Mouse (Mus musculus) spleen, postnatal 10 days (tissue): ENCODE data around the gene Nudt22.

Experiments used
- DNase-seq, 2 experiments: peaks; one replicate each; pipeline ENCODE4 v3.0.0; 2021 to 2022; ENCODE audit warnings: low spot score in 2 of 2

The Nudt22 gene

GRCm38 (mm10) chr19:6996006-6996405 lies at the start of gene Nudt22, which contains the start of gene Trpt1:
Gene Nudt22, minus strand, starts transcription at chr19:6996117.
Gene Trpt1, plus strand, starts transcription at chr19:6996131.
- peak; percentile 59 to 82 for DNase-seq

- no peak for DNase-seq
Observed at GRCm38 (mm10) chr19:7044706-7045105, 48.8 kb upstream of the Nudt22 start.

- DNase-seq = no peak
Observed at GRCm38 (mm10) chr19:7044279-7044678, 48.4 kb upstream of the Nudt22 start.

- DNase-seq = no peak
Observed at GRCm38 (mm10) chr19:7041171-7041570, 45.3 kb upstream of the Nudt22 start.

GRCm38 (mm10) chr19:7040637-7041130 lies 44.8 kb upstream of the Nudt22 start:
- DNase-seq = no peak

- DNase-seq = peak; percentile 97 to 99
Observed at GRCm38 (mm10) chr19:7039841-7040636, 44.1 kb upstream of the Nudt22 start, which contains the start of gene Stip1. Gene Stip1, minus strand, starts transcription at chr19:7039967.

- DNase-seq = peak in 1 of 2 experiments; percentile 74
Observed at GRCm38 (mm10) chr19:7039088-7039720, 43.3 kb upstream of the Nudt22 start.

GRCm38 (mm10) chr19:7034006-7034405 lies 38.1 kb upstream of the Nudt22 start:
- DNase-seq = no peak

GRCm38 (mm10) chr19:7029531-7029930 lies 33.6 kb upstream of the Nudt22 start:
- DNase-seq = no peak

GRCm38 (mm10) chr19:7020224-7020641 lies 24.3 kb upstream of the Nudt22 start:
- peak; percentile 54 to 80 for DNase-seq

GRCm38 (mm10) chr19:7019191-7019590 lies 23.3 kb upstream of the Nudt22 start, which contains the start of gene Fermt3:
Gene Fermt3, minus strand, starts transcription at chr19:7019469.
- peak; percentile 71 to 81 for DNase-seq

GRCm38 (mm10) chr19:7018546-7018945 lies 22.6 kb upstream of the Nudt22 start:
- peak; percentile 42 to 55 for DNase-seq

- peak; percentile 48 to 75 for DNase-seq
Observed at GRCm38 (mm10) chr19:7017541-7018457, 21.9 kb upstream of the Nudt22 start.

- no peak for DNase-seq
Observed at GRCm38 (mm10) chr19:7014481-7015135, 18.7 kb upstream of the Nudt22 start.

GRCm38 (mm10) chr19:7013984-7014383 lies 18.1 kb upstream of the Nudt22 start:
- no peak for DNase-seq

GRCm38 (mm10) chr19:7012426-7012825 lies 16.5 kb upstream of the Nudt22 start:
- DNase-seq = no peak

GRCm38 (mm10) chr19:7006892-7007593 lies 11.1 kb upstream of the Nudt22 start:
- no peak for DNase-seq

- DNase-seq = no peak
Observed at GRCm38 (mm10) chr19:6999360-7000063, 3.6 kb upstream of the Nudt22 start.

- DNase-seq = no peak
Observed at GRCm38 (mm10) chr19:6997721-6998290, 1.9 kb upstream of the Nudt22 start.
